Mouse (Mus musculus) adrenal gland (tissue): ENCODE data around the gene Hsf5.

Source experiments
- intact Hi-C: fragments of 180-260 bp; cut with DNase I; formaldehyde crosslinking; loops from one replicate; pipeline ENCODE4 v1.15.1; 2025

Hsf5 gene

GRCm38 (mm10) chr11:87687246-87688225, 70.6 kb downstream of the Hsf5 start:
- intact Hi-C loops, result no loop called here

- intact Hi-C loops, result no loop called here
These were observed 71.7 kb downstream of the Hsf5 start for GRCm38 (mm10) chr11:87688478-87689203.

GRCm38 (mm10) chr11:87689402-87689808, 72.4 kb downstream of the Hsf5 start:
- intact Hi-C loops, result no loop called here

GRCm38 (mm10) chr11:87690054-87690740, 73.2 kb downstream of the Hsf5 start:
- intact Hi-C loops, result no loop called here

GRCm38 (mm10) chr11:87697131-87697682, 80.2 kb downstream of the Hsf5 start:
- intact Hi-C loops, result no loop called here

- intact Hi-C loops, result no loop called here
These were observed 81.2 kb downstream of the Hsf5 start for GRCm38 (mm10) chr11:87698126-87698525.

- intact Hi-C loops, result no loop called here
These were observed 84.1 kb downstream of the Hsf5 start for GRCm38 (mm10) chr11:87701108-87701507.

GRCm38 (mm10) chr11:87701877-87702620, 85.1 kb downstream of the Hsf5 start:
- intact Hi-C loops, result no loop called here

GRCm38 (mm10) chr11:87703654-87704053, 86.7 kb downstream of the Hsf5 start:
- intact Hi-C loops, result no loop called here

GRCm38 (mm10) chr11:87704289-87704688, 87.3 kb downstream of the Hsf5 start:
- intact Hi-C loops, result no loop called here

GRCm38 (mm10) chr11:87707570-87707969, 90.6 kb downstream of the Hsf5 start:
- intact Hi-C loops, result no loop called here

GRCm38 (mm10) chr11:87708979-87709378, 92.0 kb downstream of the Hsf5 start:
- intact Hi-C loops, result no loop called here
